Mouse (Mus musculus) CH12.LX (cell line): Measurements from ENCODE around the gene Gm49337. TPM values are rescaled to one million over a fixed set of nuclear protein-coding genes. Genes with fewer than 3 reads are reported as not detected.
A peak's percentile ranks its signal among the peaks of the same experiment; 100 is the strongest.

Experiments used
- DNase-seq: peaks from one replicate; pipeline ENCODE4 v3.0.0-alpha.2; 2013; ENCODE audit errors: extremely low read depth
- H3K27ac ChIP-seq: 2 replicates; pipeline ENCODE4 v1.5.1; 2012; ENCODE audit warnings: low read depth, mild to moderate bottlenecking, control low read depth, moderate library complexity; ENCODE audit not compliant: insufficient read depth
- H3K27me3 ChIP-seq: replicated peaks from 2 replicates; pipeline ENCODE3; 2012; ENCODE audit warnings: inconsistent platforms
- H3K36me3 ChIP-seq, 2 experiments: replicated peaks in 1 of 2; 2 replicates each; pipeline versions ENCODE3 to v1.6.1; 2012; ENCODE audit warnings: inconsistent platforms in 1 of 2, low read length in 1 of 2, mild to moderate bottlenecking in 1 of 2, mixed read lengths in 1 of 2, moderate library complexity in 1 of 2; ENCODE audit not compliant: control insufficient read depth in 1 of 2, insufficient read depth in 1 of 2
- H3K4me1 ChIP-seq, 2 experiments: 2 replicates each; pipeline ENCODE4 v1.6.1; 2012; ENCODE audit warnings: inconsistent platforms in 1 of 2, moderate library complexity in 1 of 2; ENCODE audit not compliant: insufficient read depth in 2 of 2, control insufficient read depth in 1 of 2
- H3K4me2 ChIP-seq: 2 replicates; pipeline ENCODE4 v1.6.1; 2012; ENCODE audit warnings: low read depth, mild to moderate bottlenecking, control low read depth; ENCODE audit not compliant: poor library complexity, insufficient read depth, severe bottlenecking
- H3K4me3 ChIP-seq, 3 experiments: fragments of 150-350 bp in 1 of 3; sonication (generic) in 1 of 3; replicated peaks in 1 of 3; 2 replicates each; pipeline versions ENCODE3 to v1.5.1; 2011 to 2012; ENCODE audit warnings: low read depth in 2 of 3, low read length in 2 of 3, mild to moderate bottlenecking in 2 of 3, moderate library complexity in 2 of 3, control low read depth in 1 of 3, improper control_type of control experiment in 1 of 3, inconsistent platforms in 1 of 3, mixed read lengths in 1 of 3; ENCODE audit not compliant: poor library complexity in 1 of 3
- H3K79me2 ChIP-seq: replicated peaks from 2 replicates; pipeline ENCODE4 v1.6.1; 2012; ENCODE audit warnings: mild to moderate bottlenecking, moderate library complexity; ENCODE audit not compliant: control insufficient read depth, poor library complexity, insufficient read depth, severe bottlenecking; ENCODE audit errors: extremely low read depth
- H3K9ac ChIP-seq: 2 replicates; pipeline ENCODE4 v1.6.1; 2012; ENCODE audit warnings: low read depth, mild to moderate bottlenecking, control low read depth, moderate library complexity; ENCODE audit not compliant: insufficient read depth
- H3K9me3 ChIP-seq: replicated peaks from 2 replicates; pipeline ENCODE3; 2012; ENCODE audit warnings: low read length, inconsistent platforms, mixed read lengths
- BHLHE40 ChIP-seq: IDR thresholded peaks from 2 replicates; pipeline ENCODE4 v1.6.1; 2011; ENCODE audit warnings: mild to moderate bottlenecking, low read depth, low read length, improper control_type of control experiment
- CHD1 ChIP-seq: IDR thresholded peaks from 2 replicates; pipeline ENCODE4 v1.6.1; 2012; ENCODE audit warnings: low read depth, low read length, improper control_type of control experiment, inconsistent platforms
- CHD2 ChIP-seq: IDR thresholded peaks from 2 replicates; pipeline ENCODE4 v1.6.1; 2011; ENCODE audit warnings: low read length, improper control_type of control experiment
- CTCF ChIP-seq, 2 experiments: IDR thresholded peaks in 1 of 2; conservative IDR thresholded peaks in 1 of 2; 2 replicates each; pipeline ENCODE4 v1.5.1; 2011 to 2012; ENCODE audit warnings: low read depth in 2 of 2, low read length in 2 of 2, improper control_type of control experiment in 1 of 2, inconsistent platforms in 1 of 2, mild to moderate bottlenecking in 1 of 2, moderate library complexity in 1 of 2
- E2F4 ChIP-seq: IDR thresholded peaks from 2 replicates; pipeline ENCODE4 v1.6.1; 2011; ENCODE audit warnings: low read depth, low read length, improper control_type of control experiment; ENCODE audit not compliant: insufficient replicate concordance
- ELF1 ChIP-seq: IDR thresholded peaks from 2 replicates; pipeline ENCODE4 v1.6.1; 2014; ENCODE audit warnings: low read depth, mild to moderate bottlenecking, inconsistent platforms, low read length, improper control_type of control experiment
- EP300 ChIP-seq: IDR thresholded peaks from 2 replicates; pipeline ENCODE4 v1.6.1; 2011; ENCODE audit warnings: low read length, improper control_type of control experiment
- ETS1 ChIP-seq: conservative IDR thresholded peaks from 2 replicates; pipeline ENCODE4 v1.6.1; 2012; ENCODE audit warnings: low read depth, mild to moderate bottlenecking, inconsistent platforms, low read length, improper control_type of control experiment, moderate library complexity
- GABPA ChIP-seq: IDR thresholded peaks from 2 replicates; pipeline ENCODE4 v1.6.1; 2012; ENCODE audit warnings: low read depth, low read length, improper control_type of control experiment, inconsistent platforms; ENCODE audit not compliant: insufficient replicate concordance
- IRF4 ChIP-seq: IDR thresholded peaks from 2 replicates; pipeline ENCODE4 v1.6.1; 2014; ENCODE audit warnings: low read depth, mild to moderate bottlenecking, inconsistent platforms, low read length, improper control_type of control experiment
- JUN ChIP-seq: IDR thresholded peaks from 2 replicates; pipeline ENCODE4 v1.6.1; 2011; ENCODE audit warnings: low read depth, mild to moderate bottlenecking, low read length, improper control_type of control experiment, moderate library complexity; ENCODE audit not compliant: insufficient read depth
- KAT2A ChIP-seq: IDR thresholded peaks from 2 replicates; pipeline ENCODE4 v1.6.1; 2012; ENCODE audit warnings: low read length, improper control_type of control experiment, inconsistent platforms; ENCODE audit not compliant: insufficient replicate concordance
- MAFK ChIP-seq: IDR thresholded peaks from 2 replicates; pipeline ENCODE4 v1.6.1; 2011; ENCODE audit warnings: low read length, improper control_type of control experiment; ENCODE audit not compliant: insufficient replicate concordance
- MEF2A ChIP-seq: IDR thresholded peaks from 2 replicates; pipeline ENCODE4 v1.6.1; 2014; ENCODE audit warnings: low read depth, mild to moderate bottlenecking, inconsistent platforms, low read length, improper control_type of control experiment, borderline replicate concordance
- MXI1 ChIP-seq: IDR thresholded peaks from 2 replicates; pipeline ENCODE4 v1.6.1; 2011; ENCODE audit warnings: mild to moderate bottlenecking, low read depth, low read length, improper control_type of control experiment
- MYC ChIP-seq: IDR thresholded peaks from 2 replicates; pipeline ENCODE4 v1.6.1; 2011; ENCODE audit warnings: low read depth, mild to moderate bottlenecking, improper control_type of control experiment, low read length
- NELFE ChIP-seq: IDR thresholded peaks from 2 replicates; pipeline ENCODE4 v1.6.1; 2011; ENCODE audit warnings: low read depth, low read length, improper control_type of control experiment
- NRF1 ChIP-seq: IDR thresholded peaks from 2 replicates; pipeline ENCODE4 v1.6.1; 2014; ENCODE audit warnings: low read depth, mild to moderate bottlenecking, inconsistent platforms, low read length, improper control_type of control experiment, moderate library complexity
- POLR2A ChIP-seq: IDR thresholded peaks from 2 replicates; pipeline ENCODE4 v1.6.1; 2011; ENCODE audit warnings: low read depth, mild to moderate bottlenecking, improper control_type of control experiment, low read length
- POLR2AphosphoS2 ChIP-seq: IDR thresholded peaks from 2 replicates; pipeline ENCODE4 v1.6.1; 2011; ENCODE audit warnings: low read depth, low read length, improper control_type of control experiment
- RCOR1 ChIP-seq: conservative IDR thresholded peaks from 2 replicates; pipeline ENCODE4 v1.6.1; 2012; ENCODE audit warnings: low read depth, mild to moderate bottlenecking, inconsistent platforms, low read length, improper control_type of control experiment
- SIN3A ChIP-seq: IDR thresholded peaks from 2 replicates; pipeline ENCODE4 v1.6.1; 2012; ENCODE audit warnings: low read length, improper control_type of control experiment, inconsistent platforms
- SMC3 ChIP-seq: IDR thresholded peaks from 2 replicates; pipeline ENCODE4 v1.6.1; 2011; ENCODE audit warnings: low read depth, low read length, improper control_type of control experiment
- TCF12 ChIP-seq: IDR thresholded peaks from 2 replicates; pipeline ENCODE4 v1.6.1; 2014; ENCODE audit warnings: low read depth, mild to moderate bottlenecking, inconsistent platforms, low read length, improper control_type of control experiment
- UBTF ChIP-seq: IDR thresholded peaks from 2 replicates; pipeline ENCODE4 v1.6.1; 2012; ENCODE audit warnings: low read depth, mild to moderate bottlenecking, inconsistent platforms, low read length, improper control_type of control experiment, moderate library complexity
- USF1 ChIP-seq: IDR thresholded peaks from 2 replicates; pipeline ENCODE4 v1.6.1; 2014; ENCODE audit warnings: low read depth, mild to moderate bottlenecking, inconsistent platforms, low read length, improper control_type of control experiment
- ZC3H11A ChIP-seq: IDR thresholded peaks from 2 replicates; pipeline ENCODE4 v1.6.1; 2012; ENCODE audit warnings: low read depth, mild to moderate bottlenecking, inconsistent platforms, low read length, improper control_type of control experiment
- ZKSCAN1 ChIP-seq: IDR thresholded peaks from 2 replicates; pipeline ENCODE4 v1.6.1; 2012; ENCODE audit warnings: low read depth, inconsistent platforms, low read length, improper control_type of control experiment, borderline replicate concordance
- ZMIZ1 ChIP-seq: IDR thresholded peaks from 2 replicates; pipeline ENCODE4 v1.6.1; 2012; ENCODE audit warnings: low read depth, mild to moderate bottlenecking, inconsistent platforms, low read length, improper control_type of control experiment
- ZNF384 ChIP-seq: IDR thresholded peaks from 2 replicates; pipeline ENCODE4 v1.6.1; 2012; ENCODE audit warnings: low read depth, low read length, improper control_type of control experiment, inconsistent platforms
- dilution Hi-C: fragments of 300-500 bp; cut with MboI; formaldehyde crosslinking; loops from 2 replicates; pipeline ENCODE4 v1.14.3; 2020; ENCODE audit warnings: low sequenced_read_pairs; ENCODE audit not compliant: extremely low pct_unique_long_range_greater_than_20kb, extremely low pct_ligation_motif_present
- in situ Hi-C: fragments of 300-500 bp; cut with MboI; formaldehyde crosslinking; loops from 3 replicates; pipeline ENCODE4 v1.14.3; 2019; ENCODE audit warnings: low sequenced_read_pairs, low pct_ligation_motif_present, low pct_unique_long_range_greater_than_20kb, mixed read lengths
- polyA plus RNA-seq: library from polyadenylated mRNA; unstranded; fragments of >175 nt; gene quantifications from 2 replicates; pipeline ENCODE4 v1.2.1, GENCODE M21; 2012; ENCODE audit warnings: low read depth; ENCODE audit not compliant: insufficient read length
- total RNA-seq, 2 experiments: library from RNA; depleted of rRNA; stranded (reverse); fragments of 300-350 nt in 1 of 2; fragments of >200 nt in 1 of 2; gene quantifications; 2 replicates each; pipeline ENCODE4 v1.2.3; 2012 to 2014

The Gm49337 gene
- total RNA-seq (2012; rRNA removed) (not detected in 2 replicates), total RNA-seq (2014; rRNA removed) (not detected in 2 replicates), polyA plus RNA-seq (not detected in 2 replicates)

DNA sequence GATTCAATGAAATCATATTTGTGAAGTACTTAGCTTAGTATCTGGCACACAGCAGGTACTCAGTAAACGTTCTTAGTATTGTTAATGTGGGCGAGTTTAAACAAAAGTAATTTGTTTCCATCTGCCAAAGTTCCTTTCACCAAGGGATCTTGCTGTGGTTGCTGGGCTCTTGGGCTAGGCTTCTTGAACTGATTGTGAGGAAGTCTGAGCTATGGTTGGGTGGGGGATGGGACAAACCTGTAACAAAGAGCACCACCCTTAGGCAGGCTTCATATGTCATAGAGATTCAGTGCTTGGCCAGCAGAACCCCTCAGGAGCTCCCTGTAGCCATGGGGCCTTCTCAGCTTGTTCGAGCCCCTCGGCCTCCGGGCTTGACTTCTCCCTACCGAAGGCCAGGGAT is at the start of gene Gm49337, which contains the start of gene 1700042G07Rik:
Gene Gm49337, plus strand, starts transcription at position 313 of the 400 bp plus-strand sequence.
Gene 1700042G07Rik, plus strand, starts transcription at position 301 of the 400 bp plus-strand sequence.
- no peak for TF ChIP-seq CHD2
- no peak for TF ChIP-seq RCOR1
- no peak for TF ChIP-seq CHD1
- no peak for TF ChIP-seq MAFK
- no peak for TF ChIP-seq NELFE
- no peak for TF ChIP-seq ZKSCAN1
- no peak for TF ChIP-seq MXI1
- no peak for TF ChIP-seq E2F4
- no peak for TF ChIP-seq NRF1
- no peak for TF ChIP-seq EP300
- TF ChIP-seq ELF1: no peak
- TF ChIP-seq JUN: no peak
- TF ChIP-seq POLR2A: no peak
- no peak for TF ChIP-seq ETS1
- no peak for TF ChIP-seq USF1
- TF ChIP-seq UBTF: no peak
- TF ChIP-seq CTCF (conservative IDR thresholded peaks at IDR 0.05 in 1 of 2, IDR thresholded peaks at IDR 0.05 in 1 of 2; ENCODE audit: low read depth in 2 of 2, low read length in 2 of 2): no peak
- no peak for TF ChIP-seq BHLHE40
- no peak for TF ChIP-seq MYC
- TF ChIP-seq SIN3A: no peak
- TF ChIP-seq, all 38 proteins: peak for 0
- no peak within 1 kb of the TSS for H3K4me2 ChIP-seq
- no peaks in the 10 kb centered on the region for H3K79me2 ChIP-seq
- no peaks in the 10 kb centered on the region for H3K9me3 ChIP-seq
- no peak within 1 kb of the TSS for H3K27ac ChIP-seq
- H3K9ac ChIP-seq: no peak within 1 kb of the TSS
- in situ Hi-C loops: loop anchor here (5.0 to 25.0 kb wide), 3 partner anchors 94 to 639 kb away; partner anchors contain the start of genes Hpdl, Mutyh and Toe1
- no peak for DNase-seq
- peaks cover 21 to 39% of the 10 kb centered on the region in 2 experiments for H3K4me1 ChIP-seq
- no peaks in the 10 kb centered on the region for H3K27me3 ChIP-seq
- no peaks in the 10 kb centered on the region for H3K36me3 ChIP-seq
- dilution Hi-C loops: no loop called here
- H3K4me3 ChIP-seq: no peak within 1 kb of the TSS

DNA sequence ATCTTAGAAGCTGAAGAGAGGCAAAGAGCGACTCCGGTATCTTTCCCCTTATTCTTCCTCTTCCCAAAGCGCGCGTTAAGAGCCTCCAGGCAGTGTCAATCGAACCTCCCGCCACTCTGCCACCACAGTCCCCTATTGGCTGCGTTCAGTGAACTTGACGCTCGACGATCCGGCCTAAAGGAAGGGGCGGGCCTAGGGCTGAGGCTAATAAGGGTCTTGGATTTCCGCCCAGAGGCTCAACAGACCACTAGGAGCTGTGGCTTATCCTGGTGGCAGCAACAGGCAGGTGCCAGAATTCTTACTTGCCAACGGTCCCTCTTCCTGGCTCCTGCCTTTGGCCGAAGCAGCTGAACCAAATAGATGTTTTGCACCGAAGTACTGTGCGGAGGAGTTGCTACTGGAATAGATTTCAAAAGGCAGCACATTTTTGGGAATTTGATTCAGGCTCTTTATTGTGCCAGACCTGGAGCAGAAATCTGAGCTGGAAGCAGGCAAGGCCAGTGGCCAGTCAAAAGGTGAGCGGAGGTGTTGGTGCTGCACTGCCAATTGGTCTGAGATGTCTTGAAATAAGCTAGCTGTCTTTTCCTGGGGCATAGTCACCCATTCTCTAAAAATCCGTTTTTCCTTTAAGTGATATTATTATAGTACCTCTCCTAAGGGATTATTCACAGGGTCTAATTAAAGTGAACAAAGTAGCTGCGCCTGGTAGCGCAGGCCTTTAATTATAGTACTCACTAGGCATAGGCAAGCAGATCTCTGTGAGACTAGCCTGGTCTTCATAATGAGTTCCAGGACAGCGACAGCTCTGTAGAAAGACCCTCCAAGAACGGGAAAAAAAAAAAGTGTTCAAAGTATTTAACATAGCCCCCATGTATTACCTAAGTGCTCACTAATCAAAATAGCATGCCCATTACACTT is 49.3 kb upstream of the Gm49337 start, which contains the start of the genes Rad54l and Pomgnt1:
Gene Rad54l, minus strand, starts transcription at position 89 of the 918 bp plus-strand sequence.
Gene Pomgnt1, plus strand, starts transcription at position 239 of the 918 bp plus-strand sequence.
- dilution Hi-C loops (no loop called here), in situ Hi-C loops (no loop called here)
- Histone ChIP-seq H3K4me2 (peak within 1 kb of the TSS; percentile 97), H3K27me3 (no peaks in the 10 kb centered on the region), H3K9me3 (no peaks in the 10 kb centered on the region), H3K79me2 (peaks cover 19% of the 10 kb centered on the region), H3K4me3 (peak within 1 kb of the TSS; percentile 70 to 100 (median 80)), H3K9ac (peak within 1 kb of the TSS; percentile 98), H3K36me3 (peaks cover 19 to 31% of the 10 kb centered on the region in 2 experiments), H3K27ac (no peak within 1 kb of the TSS), H3K4me1 (peaks cover 3 to 17% of the 10 kb centered on the region in 2 experiments; a peak in 3 of 4 replicates)
- peak; percentile 93 for DNase-seq
- TF ChIP-seq GABPA (peak; percentile 8; the same call in 1 of the 2 replicates), ZC3H11A (no peak), MEF2A (peak; percentile 34; the same call in 1 of the 2 replicates), ZMIZ1 (peak; percentile 71), ZNF384 (no peak), NRF1 (peak; percentile 46; the same call in 1 of the 2 replicates), UBTF (0 out of 2 replicates have a peak, but pooled peaks have one; percentile 23), KAT2A (peak; percentile 93), ELF1 (peak; percentile 92), SMC3 (no peak), MXI1 (peak; percentile 96), CHD2 (peak; percentile 96), BHLHE40 (0 out of 2 replicates have a peak, but pooled peaks have one; percentile 26), IRF4 (peak; percentile 73), TCF12 (peak; percentile 82), POLR2AphosphoS2 (peak; percentile 81; the same call in 1 of the 2 replicates), POLR2A (peak; percentile 93)
